Mouse (Mus musculus) liver, adult 2 months (tissue): ENCODE results near the gene Strbp. TPM values are rescaled to one million over a fixed set of nuclear protein-coding genes. Genes with fewer than 3 reads are reported as not detected.

ENCODE experiments used
- DNase-seq: peaks from one replicate; pipeline ENCODE4 v3.0.0-alpha.2; 2011; ENCODE audit warnings: low read depth, low spot score; ENCODE audit errors: extremely low read depth
- H3K27ac ChIP-seq: fragments of 200-500 bp; replicated peaks from 2 replicates; pipeline ENCODE4 v1.5.1; 2012; ENCODE audit warnings: low read depth, mild to moderate bottlenecking, control low read depth, inconsistent platforms, low read length; ENCODE audit not compliant: insufficient read depth
- H3K27me3 ChIP-seq: fragments of 200-500 bp; 2 replicates; pipeline ENCODE4 v1.6.1; 2012; ENCODE audit warnings: mild to moderate bottlenecking, moderate library complexity, low read length, inconsistent platforms; ENCODE audit not compliant: control insufficient read depth, insufficient read depth
- H3K36me3 ChIP-seq: fragments of 200-500 bp; 2 replicates; pipeline ENCODE4 v1.6.1; 2012; ENCODE audit warnings: low read length, inconsistent platforms; ENCODE audit not compliant: control insufficient read depth, insufficient read depth
- H3K4me1 ChIP-seq: fragments of 200-500 bp; 2 replicates; pipeline ENCODE4 v1.6.1; 2011; ENCODE audit warnings: low read length; ENCODE audit not compliant: control insufficient read depth, insufficient read depth
- H3K4me3 ChIP-seq: fragments of 200-500 bp; 2 replicates; pipeline ENCODE4 v1.5.1; 2011; ENCODE audit warnings: low read depth, mild to moderate bottlenecking, control low read depth, low read length, moderate library complexity; ENCODE audit not compliant: insufficient read depth
- H3K79me2 ChIP-seq: fragments of 200-500 bp; 2 replicates; pipeline ENCODE4 v1.6.1; 2012; ENCODE audit warnings: inconsistent platforms, mild to moderate bottlenecking, low read length, moderate library complexity; ENCODE audit not compliant: control insufficient read depth, insufficient read depth
- H3K9ac ChIP-seq: fragments of 200-500 bp; 2 replicates; pipeline ENCODE4 v1.6.1; 2012; ENCODE audit warnings: low read depth, mild to moderate bottlenecking, control low read depth, inconsistent platforms, low read length
- CTCF ChIP-seq: fragments of 200-500 bp; IDR thresholded peaks from 2 replicates; pipeline ENCODE4 v1.5.1; 2011; ENCODE audit warnings: low read depth, low read length, control low read depth
- POLR2A ChIP-seq: fragments of 200-500 bp; IDR thresholded peaks from 2 replicates; pipeline ENCODE4 v1.6.1; 2011; ENCODE audit warnings: low read length, control low read depth; ENCODE audit not compliant: insufficient read depth; ENCODE audit errors: extremely low read depth
- WGBS: fragments of 180-500 bp; shearing (Covaris S2); methylation state at CpG from one replicate; pipeline ENCODE4 v1.1.7; 2018; 5-methylcytosine and 5-hydroxymethylcytosine counted together
- polyA plus RNA-seq: library from polyadenylated mRNA; depleted of rRNA; stranded (reverse); fragments of >200 nt; gene quantifications from 2 replicates; pipeline ENCODE4 v1.2.3, GENCODE M21; 2012
- total RNA-seq: library from RNA; depleted of rRNA; stranded (reverse); fragments of >200 nt; gene quantifications from 2 replicates; pipeline ENCODE4 v1.2.3, GENCODE M21; 2014

Gene Strbp
- total and polyA plus RNA-seq, 2 experiments, result 2.6 to 18.6 TPM

DNA sequence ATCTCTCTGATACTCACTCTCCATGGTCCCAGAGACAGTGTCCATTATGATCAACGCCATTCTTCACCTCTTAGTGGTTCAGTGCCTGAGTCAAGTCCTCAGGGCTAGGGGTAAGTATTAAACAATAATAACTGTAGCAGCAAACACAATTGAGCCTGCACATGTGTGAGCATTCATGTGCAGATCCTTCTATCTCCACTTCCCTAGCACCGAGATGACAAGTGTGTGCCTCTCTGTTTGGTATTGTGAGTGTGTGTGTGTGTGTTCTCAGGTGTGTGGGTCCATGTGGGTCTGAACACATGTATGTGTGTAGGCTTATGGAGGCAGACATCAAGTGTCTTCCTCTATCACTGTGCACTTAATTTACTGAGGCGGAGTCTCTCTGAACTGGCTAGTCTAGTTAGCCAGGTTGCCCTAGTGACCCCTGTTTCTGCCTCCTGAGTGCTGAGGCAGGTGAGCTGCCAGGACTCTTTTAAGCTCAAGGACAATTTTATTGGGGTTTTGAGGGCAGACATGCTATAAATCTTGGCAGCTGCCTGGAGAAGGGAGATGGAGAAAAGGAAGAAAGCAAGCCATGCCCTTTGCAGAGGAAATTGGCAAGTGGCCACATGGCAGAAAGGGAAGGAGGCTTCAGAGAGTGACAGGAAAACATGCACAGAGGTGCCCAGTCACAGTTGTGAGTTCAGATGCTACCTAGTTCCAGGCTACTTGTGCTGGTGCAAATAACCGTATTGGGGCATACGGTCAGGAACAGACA, 42.8 kb upstream of the Strbp start:
- Histone ChIP-seq H3K27ac (no peak overlapping the region), H3K9ac (no peak overlapping the region), H3K27me3 (no peaks in the 10 kb centered on the region), H3K36me3 (no peaks in the 10 kb centered on the region), H3K4me3 (no peak overlapping the region), H3K79me2 (no peaks in the 10 kb centered on the region), H3K4me1 (no peaks in the 10 kb centered on the region; the same call in 1 of the 2 replicates)
- WGBS, result 96% methylated on average over 5 of the region's 5 CpGs
- no peak for DNase-seq
- TF ChIP-seq POLR2A (no peak), CTCF (no peak)

DNA sequence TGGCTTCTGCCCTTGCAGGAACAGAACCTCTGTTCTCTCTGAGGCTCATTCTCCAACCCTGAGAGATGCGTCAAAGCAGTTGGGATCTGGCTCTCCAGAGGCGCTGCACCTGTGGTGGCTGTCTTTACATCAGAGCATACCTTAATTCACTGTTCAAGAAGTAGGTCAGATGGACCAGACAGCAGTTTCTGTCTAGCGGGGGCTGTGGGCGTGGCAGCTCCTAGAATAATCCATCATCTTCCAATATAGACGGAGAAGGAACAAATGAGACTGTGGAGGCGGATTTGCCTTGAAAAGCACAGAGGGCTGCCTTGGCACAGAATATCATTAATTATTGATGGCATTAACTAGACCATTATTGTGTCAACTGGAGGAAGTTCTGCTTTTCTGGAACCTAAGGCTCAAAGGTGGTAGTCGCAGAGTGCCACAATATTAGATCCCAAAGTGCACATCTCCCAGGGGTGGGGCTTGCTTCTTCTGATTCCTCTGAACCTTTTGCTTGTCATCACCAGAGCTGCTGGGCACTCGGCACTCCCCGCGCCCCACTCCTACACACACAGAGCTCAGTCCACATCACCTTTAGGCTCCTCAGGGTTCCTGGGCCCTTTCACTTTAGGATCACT, 41.2 kb upstream of the Strbp start:
- Histone ChIP-seq H3K27ac (no peak overlapping the region), H3K4me1 (no peaks in the 10 kb centered on the region; the same call in 1 of the 2 replicates), H3K4me3 (no peak overlapping the region), H3K9ac (no peak overlapping the region), H3K36me3 (no peaks in the 10 kb centered on the region), H3K27me3 (no peaks in the 10 kb centered on the region), H3K79me2 (no peaks in the 10 kb centered on the region)
- 96% methylated on average over 10 of the region's 10 CpGs for WGBS
- no peak for DNase-seq
- TF ChIP-seq POLR2A (no peak), CTCF (no peak)

DNA sequence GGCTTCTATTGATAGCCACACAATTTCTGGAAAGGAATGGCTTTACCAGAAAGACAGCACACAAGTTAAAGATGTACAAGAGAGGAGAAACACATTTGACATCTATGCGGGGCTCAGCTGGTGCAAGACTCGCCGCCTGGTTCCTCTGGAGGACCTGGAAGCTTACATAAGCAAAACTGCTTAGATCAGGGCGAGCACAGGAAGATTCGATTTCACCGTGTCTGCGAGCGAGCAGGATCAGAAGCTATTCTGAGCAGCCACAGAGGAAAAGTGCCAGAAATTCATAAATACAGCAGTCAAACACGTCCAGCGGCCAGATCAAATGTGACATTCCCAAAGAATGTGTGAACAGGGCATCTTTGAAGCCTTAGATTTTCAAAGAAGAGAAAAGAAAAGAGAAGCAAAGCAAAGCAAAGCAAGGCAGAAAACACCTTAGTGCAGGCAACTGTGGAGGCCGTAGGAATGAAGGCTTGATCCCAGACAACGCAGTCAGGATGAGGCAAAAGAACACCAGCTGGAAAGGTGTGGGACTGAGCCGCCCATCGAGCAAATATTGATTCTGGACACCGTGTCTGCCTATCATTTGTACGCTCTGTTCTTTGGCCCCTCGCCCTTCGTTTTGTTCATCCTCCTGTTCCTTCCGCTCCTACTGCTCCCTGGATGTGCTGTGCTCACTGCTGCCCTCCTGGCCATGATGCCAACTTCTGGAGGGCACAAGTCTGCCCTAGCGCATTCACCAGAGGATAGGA, 38.3 kb upstream of the Strbp start:
- no peaks in the 10 kb centered on the region for H3K79me2 ChIP-seq
- no peaks in the 10 kb centered on the region; the same call in 1 of the 2 replicates for H3K4me1 ChIP-seq
- H3K27me3 ChIP-seq, result no peaks in the 10 kb centered on the region
- no peak overlapping the region for H3K27ac ChIP-seq
- H3K9ac ChIP-seq, result peak overlapping the region; percentile 3; the same call in 1 of the 2 replicates
- no peak overlapping the region for H3K4me3 ChIP-seq
- H3K36me3 ChIP-seq, result no peaks in the 10 kb centered on the region
- 34% methylated on average over 20 of the region's 20 CpGs for WGBS
- peak; percentile 92 for DNase-seq
- no peak for TF ChIP-seq POLR2A
- TF ChIP-seq CTCF, result peak; percentile 58

DNA sequence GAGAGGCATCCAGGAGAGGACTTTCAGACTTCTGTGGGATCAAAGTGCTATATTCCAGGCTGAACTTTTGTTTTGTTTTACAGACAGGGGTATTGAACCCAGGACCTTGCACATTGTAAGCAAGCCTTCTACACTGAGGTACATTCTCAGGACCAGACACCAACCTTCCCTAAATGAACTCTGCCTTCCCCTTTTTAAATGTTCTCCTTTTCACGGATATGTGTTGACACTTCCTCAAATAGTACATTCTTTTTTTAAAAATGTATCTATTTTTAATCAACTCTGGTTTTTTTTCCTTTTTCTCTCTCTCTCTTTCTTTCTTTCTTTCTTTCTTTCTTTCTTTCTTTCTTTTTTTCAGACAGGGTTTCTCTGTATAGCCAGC, 32.1 kb upstream of the Strbp start:
- Histone ChIP-seq H3K27me3 (no peaks in the 10 kb centered on the region), H3K9ac (no peak overlapping the region), H3K27ac (no peak overlapping the region), H3K79me2 (no peaks in the 10 kb centered on the region), H3K4me1 (no peaks in the 10 kb centered on the region), H3K4me3 (no peak overlapping the region), H3K36me3 (no peaks in the 10 kb centered on the region)
- WGBS, result 49% methylated on average over 1 of the region's 1 CpGs
- TF ChIP-seq POLR2A (no peak), CTCF (no peak)
- DNase-seq, result no peak

DNA sequence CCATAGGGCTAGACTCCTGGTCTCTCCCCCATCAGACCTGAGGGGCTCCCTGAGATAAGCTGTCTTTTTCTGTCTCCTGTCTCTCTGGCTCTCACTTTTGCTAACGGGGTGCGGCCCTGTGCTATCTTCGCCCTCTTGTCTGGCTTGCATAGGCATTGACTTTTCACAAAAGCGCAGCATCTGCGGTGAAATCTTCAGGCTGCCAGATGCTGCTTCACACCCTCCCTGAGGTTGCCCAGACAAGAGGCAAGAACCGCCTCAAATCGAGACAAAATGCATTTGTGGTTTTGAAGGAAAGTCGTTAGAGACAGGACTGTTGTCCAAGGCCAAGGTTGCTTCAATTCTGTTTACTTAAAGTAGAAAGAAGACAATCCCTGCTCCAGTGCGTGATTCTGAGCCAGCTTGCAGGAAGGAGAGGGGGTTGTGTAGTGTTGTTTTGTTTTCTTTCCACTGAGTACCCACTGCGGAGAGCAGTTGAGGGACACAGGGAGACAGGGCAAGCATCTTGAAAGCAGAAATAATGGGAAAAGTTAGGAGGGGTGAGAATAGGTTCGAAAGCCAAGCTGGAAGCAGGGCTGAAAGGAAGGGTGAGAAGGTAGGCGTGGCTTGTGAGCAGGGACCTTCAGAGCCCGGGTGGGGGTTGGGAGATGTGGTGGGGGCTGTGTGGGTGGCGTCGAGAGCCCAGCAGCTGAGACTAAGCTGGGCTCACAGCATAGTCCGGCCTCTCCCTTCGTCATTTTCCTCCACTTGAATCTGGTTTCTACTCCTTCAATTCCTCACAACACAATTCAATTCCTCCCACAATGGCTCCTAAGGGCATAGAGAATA, 31.5 kb upstream of the Strbp start:
- Histone ChIP-seq H3K27ac (no peak overlapping the region), H3K4me1 (no peaks in the 10 kb centered on the region), H3K27me3 (no peaks in the 10 kb centered on the region), H3K79me2 (no peaks in the 10 kb centered on the region), H3K4me3 (no peak overlapping the region), H3K36me3 (no peaks in the 10 kb centered on the region), H3K9ac (no peak overlapping the region)
- 45% methylated on average over 17 of the region's 17 CpGs for WGBS
- TF ChIP-seq POLR2A, result no peak
- no peak for TF ChIP-seq CTCF
- DNase-seq, result no peak
